Mouse (Mus musculus) embryonic fibroblast, embryonic 13.5 days (primary cell): Measurements from ENCODE around the gene Fam178b.

Experiments used
- CTCF ChIP-seq: IDR thresholded peaks from 2 replicates; pipeline ENCODE4 v1.5.1; 2011; ENCODE audit warnings: mild to moderate bottlenecking, control low read depth, low read length, moderate library complexity, borderline replicate concordance; ENCODE audit not compliant: insufficient read depth
- POLR2A ChIP-seq: IDR thresholded peaks from 2 replicates; pipeline ENCODE4 v1.6.1; 2011; ENCODE audit warnings: low read depth, mild to moderate bottlenecking, control low read depth, low read length, moderate library complexity

GRCm38 (mm10) chr1:36709055-36709853 lies 26.3 kb upstream of the Fam178b start:
- TF ChIP-seq CTCF (no peak), POLR2A (no peak)
